Mouse (Mus musculus): ENCODE results near the gene Rint1. TPM values are rescaled to one million over a fixed set of nuclear protein-coding genes. Genes with fewer than 3 reads are reported as not detected.

The Rint1 gene
- polyA plus RNA-seq, 1 experiment: 11.2 TPM

- no peak overlapping the region for H3K4me3 ChIP-seq (replicated peaks)
- TF ChIP-seq FLI1 (IDR thresholded peaks at IDR 0.05; ENCODE audit: low read length) (no peak), GATA1 (IDR thresholded peaks at IDR 0.05; ENCODE audit: borderline replicate concordance, low read length) (no peak)
- H3K36me3 ChIP-seq (replicated peaks; ENCODE audit: low read length): peaks cover 26% of the 10 kb centered on the region
- H3K27me3 ChIP-seq (replicated peaks): no peaks in the 10 kb centered on the region
- peaks cover 4% of the 10 kb centered on the region; the same call in 1 of the 2 replicates for H3K9me3 ChIP-seq
- H3K4me1 ChIP-seq: peaks cover 35% of the 10 kb centered on the region
These were observed 7.0 kb upstream of the Rint1 start for GRCm38 (mm10) chr5:23780516-23780915.

- H3K4me3 ChIP-seq (replicated peaks): peak overlapping the region; percentile 4
- no peaks in the 10 kb centered on the region for H3K27me3 ChIP-seq (replicated peaks)
- peaks cover 4% of the 10 kb centered on the region; the same call in 1 of the 2 replicates for H3K9me3 ChIP-seq
- peaks cover 35% of the 10 kb centered on the region for H3K4me1 ChIP-seq
- TF ChIP-seq GATA1 (IDR thresholded peaks at IDR 0.05; ENCODE audit: borderline replicate concordance, low read length) (no peak), FLI1 (IDR thresholded peaks at IDR 0.05; ENCODE audit: low read length) (no peak)
- peaks cover 19% of the 10 kb centered on the region for H3K36me3 ChIP-seq (replicated peaks; ENCODE audit: low read length)
These were observed 6.3 kb upstream of the Rint1 start for GRCm38 (mm10) chr5:23781172-23781571.

- Histone ChIP-seq H3K4me3 (replicated peaks) (peak overlapping the region; percentile 95), H3K9me3 (peaks cover 4% of the 10 kb centered on the region; the same call in 1 of the 2 replicates), H3K36me3 (replicated peaks; ENCODE audit: low read length) (peaks cover 9% of the 10 kb centered on the region), H3K4me1 (peaks cover 39% of the 10 kb centered on the region), H3K27me3 (replicated peaks) (no peaks in the 10 kb centered on the region)
- TF ChIP-seq FLI1 (IDR thresholded peaks at IDR 0.05; ENCODE audit: low read length) (no peak), GATA1 (IDR thresholded peaks at IDR 0.05; ENCODE audit: borderline replicate concordance, low read length) (no peak)
These were observed 5.3 kb upstream of the Rint1 start for GRCm38 (mm10) chr5:23782051-23782810.

GRCm38 (mm10) chr5:23782931-23783877, 4.3 kb upstream of the Rint1 start, which contains the start of gene Pus7:
Gene Pus7 (minus strand): TSS chr5:23783711.
- no peaks in the 10 kb centered on the region for H3K27me3 ChIP-seq (replicated peaks)
- TF ChIP-seq GATA1 (IDR thresholded peaks at IDR 0.05; ENCODE audit: borderline replicate concordance, low read length): no peak
- TF ChIP-seq FLI1 (IDR thresholded peaks at IDR 0.05; ENCODE audit: low read length): no peak
- H3K4me1 ChIP-seq: peaks cover 41% of the 10 kb centered on the region
- peak within 1 kb of the TSS; percentile 95 for H3K4me3 ChIP-seq (replicated peaks)
- H3K36me3 ChIP-seq (replicated peaks; ENCODE audit: low read length): no peaks in the 10 kb centered on the region
- H3K9me3 ChIP-seq: peaks cover 4% of the 10 kb centered on the region; the same call in 1 of the 2 replicates

GRCm38 (mm10) chr5:23788390-23788830, 899 bp downstream of the Rint1 start:
- Histone ChIP-seq H3K36me3 (replicated peaks; ENCODE audit: low read length) (peaks cover 41% of the 10 kb centered on the region), H3K4me1 (peaks cover 59% of the 10 kb centered on the region), H3K27me3 (replicated peaks) (no peaks in the 10 kb centered on the region), H3K4me3 (replicated peaks) (peak overlapping the region; percentile 98), H3K9me3 (peaks cover 4% of the 10 kb centered on the region; the same call in 1 of the 2 replicates)
- TF ChIP-seq FLI1 (IDR thresholded peaks at IDR 0.05; ENCODE audit: low read length) (no peak), GATA1 (IDR thresholded peaks at IDR 0.05; ENCODE audit: borderline replicate concordance, low read length) (no peak)

- peak; percentile 82; the same call in 1 of the 3 replicates for TF ChIP-seq GATA1 (IDR thresholded peaks at IDR 0.05; ENCODE audit: borderline replicate concordance, low read length)
- no peak for TF ChIP-seq FLI1 (IDR thresholded peaks at IDR 0.05; ENCODE audit: low read length)
- Histone ChIP-seq H3K27me3 (replicated peaks) (no peaks in the 10 kb centered on the region), H3K36me3 (replicated peaks; ENCODE audit: low read length) (peaks cover 48% of the 10 kb centered on the region), H3K4me1 (peaks cover 58% of the 10 kb centered on the region), H3K9me3 (peaks cover 4% of the 10 kb centered on the region; the same call in 1 of the 2 replicates), H3K4me3 (replicated peaks) (peak overlapping the region; percentile 98)
These were observed 1.6 kb downstream of the Rint1 start for GRCm38 (mm10) chr5:23789078-23789612.

GRCm38 (mm10) chr5:23792726-23793125, 5.2 kb downstream of the Rint1 start:
- no peak overlapping the region for H3K4me3 ChIP-seq (replicated peaks)
- no peaks in the 10 kb centered on the region for H3K27me3 ChIP-seq (replicated peaks)
- TF ChIP-seq GATA1 (IDR thresholded peaks at IDR 0.05; ENCODE audit: borderline replicate concordance, low read length): no peak
- TF ChIP-seq FLI1 (IDR thresholded peaks at IDR 0.05; ENCODE audit: low read length): no peak
- no peaks in the 10 kb centered on the region for H3K9me3 ChIP-seq
- H3K36me3 ChIP-seq (replicated peaks; ENCODE audit: low read length): peaks cover 84% of the 10 kb centered on the region
- peaks cover 60% of the 10 kb centered on the region for H3K4me1 ChIP-seq

- Histone ChIP-seq H3K4me1 (peaks cover 7% of the 10 kb centered on the region; the same call in 1 of the 2 replicates), H3K9me3 (no peaks in the 10 kb centered on the region), H3K36me3 (replicated peaks; ENCODE audit: low read length) (peaks cover 98% of the 10 kb centered on the region), H3K27me3 (replicated peaks) (no peaks in the 10 kb centered on the region), H3K4me3 (replicated peaks) (no peak overlapping the region)
- TF ChIP-seq FLI1 (IDR thresholded peaks at IDR 0.05; ENCODE audit: low read length) (no peak), GATA1 (IDR thresholded peaks at IDR 0.05; ENCODE audit: borderline replicate concordance, low read length) (no peak)
These were observed 27.3 kb downstream of the Rint1 start for GRCm38 (mm10) chr5:23814841-23815240.

- H3K36me3 ChIP-seq (replicated peaks; ENCODE audit: low read length): peaks cover 90% of the 10 kb centered on the region
- no peak for TF ChIP-seq GATA1 (IDR thresholded peaks at IDR 0.05; ENCODE audit: borderline replicate concordance, low read length)
- TF ChIP-seq FLI1 (IDR thresholded peaks at IDR 0.05; ENCODE audit: low read length): no peak
- no peaks in the 10 kb centered on the region for H3K27me3 ChIP-seq (replicated peaks)
- no peak overlapping the region for H3K4me3 ChIP-seq (replicated peaks)
- no peaks in the 10 kb centered on the region for H3K9me3 ChIP-seq
- H3K4me1 ChIP-seq: peaks cover 7% of the 10 kb centered on the region; the same call in 1 of the 2 replicates
These were observed 29.2 kb downstream of the Rint1 start for GRCm38 (mm10) chr5:23816681-23817080.

Measured in megakaryocyte, embryonic 14.5 days (primary cell).